Mouse (Mus musculus) hindbrain, embryonic 10.5 days (tissue): Measurements from ENCODE around the gene Ccnb1. TPM values are rescaled to one million over a fixed set of nuclear protein-coding genes. Genes with fewer than 3 reads are reported as not detected.
A peak's percentile ranks its signal among the peaks of the same experiment; 100 is the strongest.
"Not testable (repeated sequence)": the region's sequence is repeated elsewhere in the genome, so short reads cannot be mapped to it uniquely, and the experiment has no call there.

Experiments
- DNase-seq: peaks from one replicate; pipeline ENCODE4 v3.0.0-alpha.2; 2017; ENCODE audit warnings: low spot score
- H3K27ac ChIP-seq: fragments of 300-500 bp; sonication (generic); 2 replicates; pipeline ENCODE4 v1.5.1; 2016; ENCODE audit warnings: mild to moderate bottlenecking, moderate library complexity
- H3K27me3 ChIP-seq: fragments of 300-500 bp; sonication (generic); 2 replicates; pipeline ENCODE4 v1.6.1; 2016; ENCODE audit warnings: mild to moderate bottlenecking; ENCODE audit not compliant: poor library complexity, insufficient read depth, severe bottlenecking
- H3K36me3 ChIP-seq: fragments of 300-500 bp; sonication (generic); 2 replicates; pipeline ENCODE4 v1.6.1; 2016; ENCODE audit warnings: mild to moderate bottlenecking, moderate library complexity
- H3K4me1 ChIP-seq: fragments of 300-500 bp; sonication (generic); replicated peaks from 2 replicates; pipeline ENCODE4 v1.6.1; 2016; ENCODE audit warnings: mild to moderate bottlenecking
- H3K4me3 ChIP-seq: fragments of 300-500 bp; sonication (generic); 2 replicates; pipeline ENCODE4 v1.5.1; 2016; ENCODE audit warnings: mild to moderate bottlenecking, moderate library complexity
- H3K9me3 ChIP-seq: fragments of 300-500 bp; sonication (generic); 2 replicates; pipeline ENCODE4 v1.6.1; 2016; ENCODE audit warnings: mild to moderate bottlenecking, moderate library complexity
- WGBS: fragments of 180-500 bp; shearing (Covaris S2); methylation state at CpG from one replicate; pipeline ENCODE4 v1.1.7; 2016; 5-methylcytosine and 5-hydroxymethylcytosine counted together
- polyA plus RNA-seq: library from polyadenylated mRNA; unstranded; fragments of >200 nt; fragmentation: Nextera tagmentation; extraction: Ambion mirVana; gene quantifications from 2 replicates; pipeline ENCODE4 v1.2.1, GENCODE M21; 2016

Ccnb1 gene
- polyA plus RNA-seq, 1 experiment from 2014 or later: 321 TPM

- WGBS: 90% methylated on average over 6 of the region's 6 CpGs
- Histone ChIP-seq H3K4me3 (no peak overlapping the region), H3K9me3 (no peaks in the 10 kb centered on the region), H3K27me3 (no peaks in the 10 kb centered on the region), H3K36me3 (peaks cover 26% of the 10 kb centered on the region), H3K27ac (no peak overlapping the region), H3K4me1 (no peaks in the 10 kb centered on the region)
- DNase-seq: no peak
Observed at GRCm38 (mm10) chr13:100797171-100797570, 10.8 kb upstream of the Ccnb1 start.

GRCm38 (mm10) chr13:100789083-100789482 lies 2.7 kb upstream of the Ccnb1 start:
- H3K9me3 ChIP-seq: no peaks in the 10 kb centered on the region
- peaks cover 14% of the 10 kb centered on the region for H3K4me1 ChIP-seq
- H3K4me3 ChIP-seq: no peak overlapping the region
- 84% methylated on average over 3 of the region's 3 CpGs for WGBS
- no peak for DNase-seq
- no peaks in the 10 kb centered on the region for H3K27me3 ChIP-seq
- no peak overlapping the region for H3K27ac ChIP-seq
- peaks cover 11% of the 10 kb centered on the region for H3K36me3 ChIP-seq

GRCm38 (mm10) chr13:100788057-100788456 lies 1.7 kb upstream of the Ccnb1 start:
- Histone ChIP-seq H3K36me3 (peaks cover 22% of the 10 kb centered on the region), H3K4me1 (peaks cover 19% of the 10 kb centered on the region)
- WGBS: 92% methylated on average over 13 of the region's 14 CpGs
- not testable (repeated sequence) for H3K9me3 ChIP-seq, H3K4me3 ChIP-seq, DNase-seq, H3K27me3 ChIP-seq, H3K27ac ChIP-seq

DNA sequence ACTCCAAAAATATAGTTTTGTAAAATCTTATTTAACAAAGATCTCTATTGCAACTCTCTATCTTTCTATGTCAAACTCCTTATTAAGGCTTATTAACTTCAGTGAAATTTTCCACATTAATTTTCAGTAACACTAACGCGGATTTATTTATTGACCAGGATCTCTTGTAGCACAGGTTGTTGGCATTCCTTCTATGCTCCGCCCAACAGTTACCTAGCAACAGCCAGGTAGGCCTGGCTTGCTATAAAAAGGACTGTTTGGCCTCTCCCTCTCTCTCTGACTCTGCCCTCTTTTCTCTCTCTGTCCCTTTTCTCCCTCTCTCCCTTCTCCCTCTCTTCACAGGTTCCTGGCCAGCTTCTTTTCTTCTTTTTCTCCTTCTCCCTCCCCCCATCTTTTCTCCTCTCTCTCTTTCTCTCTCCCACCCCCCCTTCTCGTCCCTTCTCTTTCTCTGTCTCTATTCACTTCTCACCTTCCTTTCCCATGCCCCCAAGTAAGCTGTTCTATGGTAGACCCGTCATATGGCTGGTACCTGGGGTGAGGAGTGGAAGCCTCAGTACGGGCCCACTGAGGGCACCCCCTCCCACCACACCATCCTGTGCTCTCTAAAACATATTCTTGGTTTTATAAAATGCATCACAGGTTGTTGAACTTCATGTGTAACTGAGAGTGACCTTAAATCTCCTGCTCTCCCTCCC lies 1.1 kb upstream of the Ccnb1 start:
- Histone ChIP-seq H3K27me3 (no peaks in the 10 kb centered on the region), H3K36me3 (peaks cover 28% of the 10 kb centered on the region), H3K4me3 (no peak overlapping the region), H3K27ac (no peak overlapping the region), H3K9me3 (no peaks in the 10 kb centered on the region), H3K4me1 (peaks cover 19% of the 10 kb centered on the region)
- WGBS: 66% methylated on average over 6 of the region's 6 CpGs
- no peak for DNase-seq

GRCm38 (mm10) chr13:100785806-100786413 lies 460 bp downstream of the Ccnb1 start:
- WGBS: under 1% methylated on average over 30 of the region's 30 CpGs
- peak; percentile 35 for DNase-seq

DNA sequence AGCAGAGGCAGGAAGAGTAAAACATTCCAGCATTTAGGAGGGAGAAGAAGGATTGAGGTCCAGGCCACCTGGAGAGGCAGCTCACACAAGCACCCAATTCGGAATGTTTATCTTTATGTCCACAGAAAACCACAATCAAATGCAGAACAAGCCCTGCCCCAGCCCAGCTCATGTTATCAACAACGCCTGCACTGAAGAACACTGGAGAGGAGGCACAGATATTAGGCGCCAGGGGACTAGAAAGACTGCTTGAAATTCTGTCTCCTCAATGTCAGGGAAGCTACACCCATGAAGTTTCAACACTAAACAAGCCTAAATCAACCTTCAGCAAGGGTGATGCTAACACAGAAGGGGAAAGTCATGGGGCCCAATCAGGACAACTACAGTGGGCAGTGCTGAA lies 8.9 kb downstream of the Ccnb1 start:
- no peak overlapping the region for H3K4me3 ChIP-seq
- no peak for DNase-seq
- no peaks in the 10 kb centered on the region for H3K9me3 ChIP-seq
- H3K27ac ChIP-seq: no peak overlapping the region
- H3K4me1 ChIP-seq: peaks cover 22% of the 10 kb centered on the region
- H3K36me3 ChIP-seq: peaks cover 63% of the 10 kb centered on the region
- 82% methylated on average over 3 of the region's 3 CpGs for WGBS
- no peaks in the 10 kb centered on the region for H3K27me3 ChIP-seq

More at GRCm38 (mm10) chr13:100785806-100786413, 460 bp downstream of the Ccnb1 start:
- H3K4me1 ChIP-seq: peaks cover 19% of the 10 kb centered on the region
- no peaks in the 10 kb centered on the region for H3K27me3 ChIP-seq
- peak overlapping the region; percentile 97 for H3K27ac ChIP-seq
- no peaks in the 10 kb centered on the region for H3K9me3 ChIP-seq
- H3K36me3 ChIP-seq: peaks cover 43% of the 10 kb centered on the region
- peak overlapping the region; percentile 93 for H3K4me3 ChIP-seq

GRCm38 (mm10) chr13:100776710-100777109 lies 9.7 kb downstream of the Ccnb1 start:
- H3K27ac ChIP-seq: no peak overlapping the region; the same call in 1 of the 2 replicates
- no peak for DNase-seq
- H3K27me3 ChIP-seq: no peaks in the 10 kb centered on the region
- H3K9me3 ChIP-seq: no peaks in the 10 kb centered on the region
- H3K4me1 ChIP-seq: peaks cover 22% of the 10 kb centered on the region
- peaks cover 63% of the 10 kb centered on the region for H3K36me3 ChIP-seq
- 66% methylated on average over 6 of the region's 6 CpGs for WGBS
- H3K4me3 ChIP-seq: no peak overlapping the region

GRCm38 (mm10) chr13:100776056-100776419 lies 10.3 kb downstream of the Ccnb1 start:
- H3K36me3 ChIP-seq: peaks cover 63% of the 10 kb centered on the region
- H3K4me3 ChIP-seq: peak overlapping the region; percentile 95
- no peaks in the 10 kb centered on the region for H3K9me3 ChIP-seq
- H3K4me1 ChIP-seq: peaks cover 22% of the 10 kb centered on the region
- no peaks in the 10 kb centered on the region for H3K27me3 ChIP-seq
- no peak for DNase-seq
- 20% methylated on average over 8 of the region's 8 CpGs for WGBS
- peak overlapping the region; percentile 88 for H3K27ac ChIP-seq

- Histone ChIP-seq H3K4me3 (peak within 1 kb of the TSS; percentile 95), H3K9me3 (no peaks in the 10 kb centered on the region), H3K27me3 (no peaks in the 10 kb centered on the region), H3K4me1 (peaks cover 22% of the 10 kb centered on the region), H3K27ac (peak within 1 kb of the TSS; percentile 88), H3K36me3 (peaks cover 63% of the 10 kb centered on the region)
- peak; percentile 90 for DNase-seq
- under 1% methylated on average over 46 of the region's 46 CpGs for WGBS
Observed at GRCm38 (mm10) chr13:100775252-100776055, 10.9 kb downstream of the Ccnb1 start, which contains the start of gene Cenph. Gene Cenph, minus strand, starts transcription at chr13:100775899.

DNA sequence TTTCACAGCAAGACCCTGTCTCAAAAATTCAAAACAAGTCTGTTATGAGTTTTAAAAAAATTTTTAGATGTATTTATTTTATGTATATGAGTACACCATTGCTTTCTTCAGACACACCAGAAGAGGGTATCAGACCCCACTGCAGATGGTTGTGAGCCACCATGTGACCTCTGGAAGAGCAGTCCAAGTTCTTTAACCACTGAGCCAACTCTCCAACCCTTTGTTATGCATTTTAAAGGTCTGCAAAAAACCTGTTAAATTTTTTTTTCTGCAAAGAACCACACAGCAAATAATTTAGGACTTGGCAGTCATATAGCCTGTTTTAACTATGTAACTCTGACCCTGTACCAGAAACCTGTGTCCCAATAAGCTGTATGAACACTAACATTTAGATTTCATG lies 11.7 kb downstream of the Ccnb1 start:
- Histone ChIP-seq H3K27me3 (no peaks in the 10 kb centered on the region), H3K4me1 (peaks cover 22% of the 10 kb centered on the region), H3K9me3 (no peaks in the 10 kb centered on the region), H3K27ac (peak overlapping the region; percentile 88; the same call in 1 of the 2 replicates), H3K4me3 (peak overlapping the region; percentile 95), H3K36me3 (peaks cover 63% of the 10 kb centered on the region)
- DNase-seq: no peak

DNA sequence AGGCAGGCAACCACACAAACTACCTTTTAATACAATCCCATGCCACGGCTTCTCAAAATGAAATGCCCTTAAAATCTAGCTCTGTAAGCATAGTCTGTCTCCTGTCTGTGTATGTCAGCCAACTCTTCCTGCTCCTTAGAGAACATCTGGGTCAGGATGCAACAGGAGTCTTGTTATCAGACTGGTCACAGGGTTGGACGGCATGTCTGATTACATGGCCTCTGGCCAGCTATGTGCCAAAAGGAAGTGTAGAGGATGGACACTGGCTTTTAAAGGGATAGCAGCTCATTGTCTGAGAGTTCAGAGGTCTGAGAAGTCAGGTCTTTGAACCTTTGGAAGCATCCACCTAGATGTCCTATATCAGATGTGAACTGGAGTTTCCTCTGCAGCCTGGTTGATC lies 31.0 kb downstream of the Ccnb1 start:
- no peak for DNase-seq
- 92% methylated on average over 2 of the region's 2 CpGs for WGBS

GRCm38 (mm10) chr13:100754186-100754585 lies 32.2 kb downstream of the Ccnb1 start:
- no peaks in the 10 kb centered on the region for H3K27me3 ChIP-seq
- H3K9me3 ChIP-seq: 0 out of 2 replicates have a peak, but pooled peaks cover 4% of the 10 kb centered on the region
- no peak overlapping the region for H3K27ac ChIP-seq
- H3K4me1 ChIP-seq: no peaks in the 10 kb centered on the region
- no peak for DNase-seq
- H3K4me3 ChIP-seq: no peak overlapping the region
- H3K36me3 ChIP-seq: peaks cover 4% of the 10 kb centered on the region
- WGBS: 70% methylated on average over 4 of the region's 4 CpGs

More for the DNA sequence above, 31.0 kb downstream of the Ccnb1 start:
- 0 out of 2 replicates have a peak, but pooled peaks cover 4% of the 10 kb centered on the region for H3K9me3 ChIP-seq
- H3K27me3 ChIP-seq: no peaks in the 10 kb centered on the region
- H3K36me3 ChIP-seq: peaks cover 15% of the 10 kb centered on the region
- H3K4me1 ChIP-seq: no peaks in the 10 kb centered on the region
- H3K27ac ChIP-seq: no peak overlapping the region
- no peak overlapping the region for H3K4me3 ChIP-seq

DNA sequence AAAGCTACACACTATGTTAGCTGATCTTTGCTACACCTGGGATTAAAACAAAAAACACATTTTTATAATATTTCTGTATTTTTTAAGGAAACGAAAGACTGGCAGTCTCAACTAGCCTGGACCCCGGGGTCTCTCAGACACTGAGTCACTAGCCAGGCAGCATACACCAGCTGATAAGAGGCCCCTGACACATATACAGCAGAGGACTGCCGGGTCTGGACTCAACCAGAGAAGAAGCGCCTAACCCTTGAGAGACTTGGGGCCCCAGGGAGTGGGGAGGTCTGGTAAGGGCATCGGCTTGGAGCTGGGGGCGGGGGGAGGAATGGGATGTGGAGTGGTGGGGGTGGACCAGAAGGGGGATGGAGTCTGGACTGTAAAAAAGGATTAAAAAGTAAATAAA lies 33.4 kb downstream of the Ccnb1 start:
- Histone ChIP-seq H3K27ac (no peak overlapping the region), H3K27me3 (no peaks in the 10 kb centered on the region), H3K9me3 (0 out of 2 replicates have a peak, but pooled peaks cover 4% of the 10 kb centered on the region), H3K36me3 (no peaks in the 10 kb centered on the region), H3K4me1 (no peaks in the 10 kb centered on the region), H3K4me3 (no peak overlapping the region)
- no peak for DNase-seq
- WGBS: 84% methylated on average over 6 of the region's 6 CpGs
